Mouse (Mus musculus) spleen, postnatal 36 days (tissue): ENCODE measurements around the gene Gm15127.
"Not testable (repeated sequence)": the region's sequence is repeated elsewhere in the genome, so short reads cannot be mapped to it uniquely, and the experiment has no call there.

Source experiments
- DNase-seq, 2 experiments: peaks; one replicate each; pipeline ENCODE4 v3.0.0; 2022; ENCODE audit warnings: low spot score in 2 of 2, mixed read lengths in 1 of 2

Gm15127 gene

DNA sequence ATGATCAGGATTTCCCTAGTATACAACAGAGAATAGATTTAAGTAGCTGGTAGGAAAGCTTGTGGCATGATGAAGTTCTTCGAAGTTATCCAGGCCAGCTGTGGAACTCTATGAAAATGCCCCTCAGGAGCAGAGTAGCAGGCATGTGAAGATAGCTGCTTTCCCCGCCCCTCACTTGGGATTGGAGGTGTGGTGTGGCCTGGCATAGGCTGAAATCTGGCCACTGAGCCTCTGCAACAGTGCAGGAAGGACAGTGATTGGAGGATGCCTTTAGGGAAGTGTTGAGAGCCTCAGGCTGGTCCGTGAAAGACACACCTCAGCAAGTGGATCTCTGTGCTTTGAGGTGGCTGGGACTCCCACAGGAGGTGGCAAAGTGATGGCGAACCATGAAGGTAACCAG, at the start of gene Gm15127:
Gene Gm15127, plus strand, starts transcription at position 301 of the 400 bp plus-strand sequence.
- not testable (repeated sequence) for DNase-seq

DNA sequence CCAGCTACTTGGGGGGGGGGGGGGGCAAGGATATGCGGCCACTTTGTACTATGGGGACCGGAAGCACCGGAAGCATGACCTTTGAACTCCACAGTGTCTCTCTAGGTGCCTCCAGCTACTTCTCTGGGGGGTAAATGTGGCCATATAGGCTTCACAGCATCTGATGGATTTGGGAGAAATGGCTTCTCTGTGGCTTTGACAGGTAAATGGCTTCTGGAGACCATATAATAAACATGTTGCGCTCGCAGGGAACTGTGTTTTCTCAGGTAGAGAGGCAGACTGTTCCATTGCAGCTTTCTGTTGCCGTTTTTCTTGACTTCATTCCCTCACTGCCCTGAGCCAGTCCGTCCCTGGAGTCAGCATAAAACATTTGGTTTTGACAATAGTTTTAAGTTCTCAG, 48.3 kb upstream of the Gm15127 start, which contains the start of gene Gm8334:
Gene Gm8334, minus strand, starts transcription at position 101 of the 400 bp plus-strand sequence.
- DNase-seq, result not testable (repeated sequence)

DNA sequence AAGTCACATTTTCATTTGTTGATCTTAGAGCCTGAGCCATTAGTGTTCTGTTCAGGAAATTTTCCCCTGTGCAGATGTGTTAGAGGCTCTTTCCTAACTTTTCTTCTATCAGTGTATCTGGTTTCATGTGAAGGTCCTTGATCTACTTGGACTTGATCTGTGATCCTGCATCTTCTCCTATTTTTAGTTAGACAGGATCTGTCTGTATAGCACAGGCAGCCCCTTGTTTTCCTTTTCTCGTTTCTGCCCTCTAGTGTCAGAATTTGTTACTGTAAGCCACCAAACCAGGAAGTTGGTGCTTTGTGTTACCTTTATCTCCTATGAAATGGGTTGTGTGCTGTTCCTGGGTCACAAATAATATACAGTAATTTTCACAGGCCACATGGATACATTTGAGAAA, 12.9 kb downstream of the Gm15127 start:
- DNase-seq, result not testable (repeated sequence)
